In the genomic region with DNA sequence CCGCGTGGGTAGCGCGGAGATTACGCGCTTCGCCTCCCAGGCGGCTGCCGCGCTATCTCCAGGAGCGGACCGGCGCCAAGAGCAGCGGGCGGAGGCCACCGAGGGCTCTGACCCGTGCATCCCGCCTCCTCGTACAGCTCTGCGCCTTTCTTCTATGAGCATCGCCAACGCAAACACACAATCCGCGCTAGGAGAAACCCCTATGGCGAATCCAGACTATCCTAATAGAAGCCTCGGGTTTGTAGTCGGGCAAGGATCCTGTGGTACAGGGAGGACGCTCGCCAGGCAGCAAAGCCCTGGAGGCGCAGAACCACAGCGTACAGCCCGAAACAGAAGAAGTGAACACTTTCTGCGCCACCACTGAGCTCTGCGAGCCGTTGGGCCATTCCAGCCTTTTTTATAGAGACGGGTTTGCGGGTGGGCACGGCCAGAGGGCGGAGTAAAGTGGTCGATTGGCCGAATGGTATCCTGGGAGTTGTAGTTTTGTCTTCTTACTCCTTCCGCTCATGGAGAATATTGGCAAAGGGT, we compare ENCODE assay signal across 8 mouse cellular contexts.
A peak's percentile ranks its signal among the peaks of the same experiment; 100 is the strongest.
DNase-seq lines count a peak whose midpoint lies in the region; ATAC-seq and TF ChIP-seq lines count a peak whose summit lies in the region.

No protein-coding gene starts in this region.

- no peaks in the 10 kb centered on the region for H3K9me3 ChIP-seq in forebrain, embryonic 12.5 days
- no peaks in the 10 kb centered on the region for H3K9me3 ChIP-seq in heart, postnatal 0 days (replicated peaks; ENCODE audit: control insufficient read depth, low read length)
- no peaks in the 10 kb centered on the region for H3K9me3 ChIP-seq in liver, embryonic 13.5 days (replicated peaks)
- no peaks in the 10 kb centered on the region for H3K9me3 ChIP-seq in stomach, embryonic 15.5 days

- WGBS in forebrain, embryonic 12.5 days = under 1% methylated on average over 42 of the region's 42 CpGs
- under 1% methylated on average over 42 of the region's 42 CpGs for WGBS in heart, postnatal 0 days
- under 1% methylated on average over 42 of the region's 42 CpGs for WGBS in liver, embryonic 13.5 days (ENCODE audit: insufficient replicate concordance)
- WGBS in stomach, embryonic 15.5 days = under 1% methylated on average over 42 of the region's 42 CpGs

- peak overlapping the region; percentile 70 for H3K4me3 ChIP-seq in forebrain, embryonic 12.5 days (replicated peaks)
- H3K4me3 ChIP-seq in heart, postnatal 0 days (ENCODE audit: low read depth, low read length) = peak overlapping the region; percentile 62
- peak overlapping the region; percentile 54 for H3K4me3 ChIP-seq in liver, embryonic 13.5 days (replicated peaks)
- peak overlapping the region; percentile 65 for H3K4me3 ChIP-seq in stomach, embryonic 15.5 days (replicated peaks)

- peaks cover 29% of the 10 kb centered on the region for H3K27me3 ChIP-seq in forebrain, embryonic 12.5 days
- peaks cover 14% of the 10 kb centered on the region for H3K27me3 ChIP-seq in heart, postnatal 0 days (ENCODE audit: control insufficient read depth, insufficient read depth, low read length)
- peaks cover 37% of the 10 kb centered on the region for H3K27me3 ChIP-seq in liver, embryonic 13.5 days
- H3K27me3 ChIP-seq in stomach, embryonic 15.5 days (replicated peaks) = 0 out of 2 replicates have a peak, but pooled peaks cover 3% of the 10 kb centered on the region

- ATAC-seq in forebrain, embryonic 12.5 days (ENCODE audit: low FRiP score) = peak; percentile 91
- peak; percentile 80 for ATAC-seq in heart, postnatal 0 days (ENCODE audit: insufficient read depth, low read depth)
- ATAC-seq in liver, embryonic 13.5 days (ENCODE audit: low read depth) = peak; percentile 68
- peak; percentile 88 for ATAC-seq in stomach, embryonic 15.5 days (ENCODE audit: insufficient read depth, low FRiP score, low read depth)

- H3K4me2 ChIP-seq in forebrain, embryonic 12.5 days = peak overlapping the region; percentile 85
- H3K4me2 ChIP-seq in heart, postnatal 0 days (ENCODE audit: low read depth, low read length) = peak overlapping the region; percentile 87
- H3K4me2 ChIP-seq in liver, embryonic 13.5 days = peak overlapping the region; percentile 69
- H3K4me2 ChIP-seq in stomach, embryonic 15.5 days = peak overlapping the region; percentile 98

- no peak for TF ChIP-seq CTCF in heart, postnatal 0 days (IDR thresholded peaks at IDR 0.05; ENCODE audit: low read depth)

- H3K9ac ChIP-seq in forebrain, embryonic 12.5 days = peak overlapping the region; percentile 89
- H3K9ac ChIP-seq in heart, postnatal 0 days (replicated peaks; ENCODE audit: low read depth, low read length) = peak overlapping the region; percentile 46; the same call in 1 of the 2 replicates
- H3K9ac ChIP-seq in liver, embryonic 13.5 days = peak overlapping the region; percentile 43; the same call in 1 of the 2 replicates
- H3K9ac ChIP-seq in stomach, embryonic 15.5 days = peak overlapping the region; percentile 86

- H3K4me1 ChIP-seq in forebrain, embryonic 12.5 days = peaks cover 29% of the 10 kb centered on the region
- H3K4me1 ChIP-seq in heart, postnatal 0 days (ENCODE audit: control insufficient read depth, insufficient read depth) = 0 out of 2 replicates have a peak, but pooled peaks cover 8% of the 10 kb centered on the region
- peaks cover 8% of the 10 kb centered on the region for H3K4me1 ChIP-seq in liver, embryonic 13.5 days (replicated peaks)
- peaks cover 7% of the 10 kb centered on the region for H3K4me1 ChIP-seq in stomach, embryonic 15.5 days

- no peak for TF ChIP-seq EP300 in heart, postnatal 0 days (IDR thresholded peaks at IDR 0.05; ENCODE audit: low read depth)

- peak overlapping the region; percentile 81 for H3K27ac ChIP-seq in forebrain, embryonic 12.5 days
- peak overlapping the region; percentile 36; the same call in 1 of the 2 replicates for H3K27ac ChIP-seq in heart, postnatal 0 days (ENCODE audit: low read depth)
- no peak overlapping the region for H3K27ac ChIP-seq in liver, embryonic 13.5 days
- H3K27ac ChIP-seq in stomach, embryonic 15.5 days = peak overlapping the region; percentile 83

- peak; percentile 78 for DNase-seq in CD4-positive, CD25-positive, alpha-beta regulatory T cell, adult 2 months (ENCODE audit: low read depth, low spot score)
- peak; percentile 86 for DNase-seq in brain, embryonic 18.5 days (ENCODE audit: low read depth, low spot score)
- peak; percentile 73 for DNase-seq in heart, postnatal 0 days (ENCODE audit: low spot score)
- peak; percentile 74 to 81 for DNase-seq in kidney, postnatal 25 days
- no peak for DNase-seq in liver, embryonic 13.5 days
- peak; percentile 89 for DNase-seq in neural tube, embryonic 10.5 days (ENCODE audit: extremely low spot score, low spot score)

- H3K36me3 ChIP-seq in forebrain, embryonic 12.5 days (replicated peaks) = no peaks in the 10 kb centered on the region
- H3K36me3 ChIP-seq in heart, postnatal 0 days (replicated peaks; ENCODE audit: control insufficient read depth, insufficient read depth, low read length) = no peaks in the 10 kb centered on the region
- no peaks in the 10 kb centered on the region for H3K36me3 ChIP-seq in liver, embryonic 13.5 days
- H3K36me3 ChIP-seq in stomach, embryonic 15.5 days = no peaks in the 10 kb centered on the region
